Mouse (Mus musculus) erythroblast, embryonic 14.5 days (primary cell): ENCODE measurements around the gene Cklf.
"Not testable (repeated sequence)": the region's sequence is repeated elsewhere in the genome, so short reads cannot be mapped to it uniquely, and the experiment has no call there.

Experiments used
- GATA1 ChIP-seq: IDR thresholded peaks from 2 replicates; pipeline ENCODE4 v1.6.1; 2012; ENCODE audit warnings: low read length, inconsistent platforms, mixed read lengths
- TAL1 ChIP-seq: IDR thresholded peaks from 3 replicates; pipeline ENCODE4 v1.6.1; 2012; ENCODE audit warnings: low read length, inconsistent platforms, mixed read lengths

- not testable (repeated sequence) for TF ChIP-seq GATA1, TAL1
These were observed 58.9 kb downstream of the Cklf start, which contains the start of the genes Gm45711 and Cmtm1 for GRCm38 (mm10) chr8:104309441-104310155.
